Mouse (Mus musculus): ENCODE measurements around the gene Apoo. TPM values are rescaled to one million over a fixed set of nuclear protein-coding genes. Genes with fewer than 3 reads are reported as not detected.
"Not testable (repeated sequence)": the region's sequence is repeated elsewhere in the genome, so short reads cannot be mapped to it uniquely, and the experiment has no call there.

Gene Apoo
- polyA plus RNA-seq (2012; rRNA removed): 32.0 and 34.2 TPM in 2 replicates

DNA sequence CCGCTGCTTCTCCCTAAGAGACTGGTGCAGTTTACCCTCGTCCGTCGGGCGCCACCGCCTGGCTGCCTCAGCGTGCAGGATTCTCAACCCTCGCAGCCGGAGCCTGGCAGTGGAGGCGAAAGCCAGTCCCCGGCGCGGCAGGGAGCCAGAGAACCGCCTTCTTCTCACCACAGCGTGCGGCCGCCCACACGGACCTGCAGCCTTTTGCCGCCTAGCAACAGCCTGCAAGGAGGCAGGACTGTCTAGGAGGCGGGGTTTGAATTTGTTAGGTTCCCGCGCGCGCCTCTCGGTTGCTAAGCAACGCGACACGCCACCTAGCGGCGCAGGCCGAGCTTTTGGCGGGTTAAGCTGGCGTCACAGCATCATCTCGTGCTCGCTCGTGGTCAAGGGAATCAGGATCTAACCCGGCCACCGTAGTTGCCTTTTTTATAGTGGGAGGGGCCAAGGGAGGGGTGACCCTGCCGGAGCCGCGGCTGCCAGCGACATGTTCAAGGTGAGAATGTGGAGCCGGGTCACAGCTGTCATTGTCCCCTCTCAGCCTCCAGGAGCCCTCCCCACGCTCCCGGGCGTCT lies at the start of gene Apoo, which contains the start of gene Fam90a1b:
Gene Apoo (plus strand): TSS at position 448 of the 572 bp plus-strand sequence.
Gene Fam90a1b (minus strand): TSS at position 108 of the 572 bp plus-strand sequence.
- TF ChIP-seq POLR2A (IDR thresholded peaks at IDR 0.05; ENCODE audit: borderline replicate concordance, extremely low read depth, insufficient read depth, insufficient read length, poor library complexity, severe bottlenecking): peak; percentile 47; the same call in 1 of the 2 replicates
- peak; percentile 76 for TF ChIP-seq CTCF (IDR thresholded peaks at IDR 0.05; ENCODE audit: borderline replicate concordance, extremely low read depth, insufficient read depth, insufficient read length)
- peak; percentile 99 for DNase-seq (ENCODE audit: low read depth)

DNA sequence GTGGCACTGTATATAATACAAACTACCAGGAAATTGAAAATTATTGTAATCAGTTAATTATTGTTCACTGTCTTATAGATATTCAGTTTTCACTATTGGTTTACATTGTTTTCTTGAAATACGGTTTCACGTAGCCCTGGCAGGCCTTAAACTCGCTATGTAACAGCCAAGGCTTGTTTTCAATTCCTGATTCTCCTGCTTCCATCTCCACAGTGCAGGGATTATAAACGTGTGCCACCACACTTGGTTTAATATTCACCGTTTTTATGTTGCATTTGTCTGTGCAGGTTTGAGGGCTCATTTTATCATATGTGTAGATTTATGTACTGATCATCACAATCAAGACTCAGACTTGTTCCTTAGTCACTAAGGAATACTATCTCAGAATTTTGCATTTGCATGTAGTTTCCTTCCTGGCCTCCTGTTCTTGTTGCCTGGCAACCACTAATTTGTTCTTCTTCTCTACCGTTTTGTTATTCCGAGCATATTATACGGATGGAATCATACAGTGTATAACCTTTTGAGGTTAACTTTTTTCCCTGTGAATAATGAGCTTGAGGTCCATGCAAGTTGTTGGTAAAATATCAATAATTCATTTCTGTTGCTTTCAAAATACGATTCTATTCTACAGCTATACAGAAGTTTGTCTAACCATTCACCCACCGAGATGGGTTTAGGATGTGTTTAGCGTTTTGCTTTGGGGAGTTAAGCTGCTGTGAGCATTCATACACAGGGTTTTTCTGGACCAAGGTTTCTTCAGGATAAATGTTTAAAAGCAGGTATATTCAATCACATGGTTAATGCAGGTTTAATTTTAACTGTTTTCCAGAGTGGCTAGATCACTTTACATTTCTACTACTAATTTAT lies 45.6 kb upstream of the Apoo start:
- TF ChIP-seq POLR2A (IDR thresholded peaks at IDR 0.05; ENCODE audit: borderline replicate concordance, extremely low read depth, insufficient read depth, insufficient read length, poor library complexity, severe bottlenecking) (no peak), CTCF (IDR thresholded peaks at IDR 0.05; ENCODE audit: borderline replicate concordance, extremely low read depth, insufficient read depth, insufficient read length) (no peak)
- DNase-seq (ENCODE audit: low read depth): peak; percentile 59

DNA sequence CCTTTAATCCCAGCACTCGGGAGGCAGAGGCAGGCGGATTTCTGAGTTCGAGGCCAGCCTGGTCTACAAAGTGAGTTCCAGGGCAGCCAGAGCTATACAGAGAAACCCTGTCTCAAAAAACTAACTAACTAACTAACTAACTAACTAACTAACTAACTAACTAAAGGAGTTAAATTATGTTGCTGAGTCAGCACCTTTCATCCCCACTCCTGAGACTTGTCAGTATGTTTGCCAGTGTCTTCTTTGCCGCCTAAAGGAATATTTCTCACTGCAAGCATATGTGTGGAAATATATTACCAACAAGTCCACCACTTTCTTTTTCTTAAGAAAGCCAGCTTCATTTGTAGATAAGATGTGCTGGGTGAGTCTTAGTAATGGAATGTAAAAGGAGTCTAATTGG lies 23.3 kb upstream of the Apoo start:
- DNase-seq (ENCODE audit: low read depth): not testable (repeated sequence)

DNA sequence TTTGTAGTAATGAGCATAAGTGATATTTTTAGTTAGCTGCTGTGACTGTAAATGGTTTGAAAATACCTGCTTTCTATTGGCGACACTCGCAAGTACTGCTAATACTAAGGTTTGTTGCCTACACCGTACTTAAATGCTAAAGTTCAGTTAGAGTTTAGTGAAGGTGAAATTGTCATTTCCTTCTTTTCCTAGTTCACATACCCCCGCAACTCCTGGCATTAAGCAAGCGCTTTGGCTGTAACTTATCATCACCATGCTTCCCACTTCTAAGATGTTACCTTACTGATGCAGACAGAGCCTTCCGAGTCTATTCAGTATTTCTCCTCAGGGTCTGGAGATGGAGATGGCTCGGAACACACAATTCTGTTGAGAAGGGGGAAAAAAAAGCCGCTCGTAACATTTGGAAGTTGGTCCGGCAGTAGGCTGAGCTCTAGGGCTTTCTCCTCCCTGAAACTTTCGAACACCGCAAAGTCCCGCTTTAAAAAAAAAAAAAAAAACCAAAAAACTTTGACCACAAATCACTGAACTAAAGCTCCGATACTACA lies 1.5 kb upstream of the Apoo start:
- no peak for TF ChIP-seq CTCF (IDR thresholded peaks at IDR 0.05; ENCODE audit: borderline replicate concordance, extremely low read depth, insufficient read depth, insufficient read length)
- no peak for TF ChIP-seq POLR2A (IDR thresholded peaks at IDR 0.05; ENCODE audit: borderline replicate concordance, extremely low read depth, insufficient read depth, insufficient read length, poor library complexity, severe bottlenecking)
- DNase-seq (ENCODE audit: low read depth): peak; percentile 20

DNA sequence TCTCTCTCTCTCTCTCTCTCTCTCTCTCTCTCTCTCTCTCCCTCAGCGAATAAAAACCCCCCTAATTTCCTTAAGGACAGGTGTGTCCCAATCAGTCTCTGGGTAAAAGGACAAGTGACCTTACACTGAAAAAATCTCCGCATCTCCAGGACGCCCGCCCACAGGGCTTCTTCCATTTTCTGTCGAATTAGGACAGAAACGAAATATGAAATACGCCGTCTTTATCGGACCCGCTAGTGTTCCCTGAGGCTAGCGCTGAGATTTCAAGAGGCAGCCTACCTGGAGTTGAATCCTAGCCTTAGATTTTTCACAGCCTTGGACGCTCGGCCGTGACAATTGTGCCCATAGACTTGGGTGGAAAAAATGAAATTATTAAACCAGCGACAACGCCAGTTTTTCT lies 888 bp upstream of the Apoo start:
- peak; percentile 27 for DNase-seq (ENCODE audit: low read depth)
- TF ChIP-seq POLR2A (IDR thresholded peaks at IDR 0.05; ENCODE audit: borderline replicate concordance, extremely low read depth, insufficient read depth, insufficient read length, poor library complexity, severe bottlenecking) (no peak), CTCF (IDR thresholded peaks at IDR 0.05; ENCODE audit: borderline replicate concordance, extremely low read depth, insufficient read depth, insufficient read length) (no peak)

DNA sequence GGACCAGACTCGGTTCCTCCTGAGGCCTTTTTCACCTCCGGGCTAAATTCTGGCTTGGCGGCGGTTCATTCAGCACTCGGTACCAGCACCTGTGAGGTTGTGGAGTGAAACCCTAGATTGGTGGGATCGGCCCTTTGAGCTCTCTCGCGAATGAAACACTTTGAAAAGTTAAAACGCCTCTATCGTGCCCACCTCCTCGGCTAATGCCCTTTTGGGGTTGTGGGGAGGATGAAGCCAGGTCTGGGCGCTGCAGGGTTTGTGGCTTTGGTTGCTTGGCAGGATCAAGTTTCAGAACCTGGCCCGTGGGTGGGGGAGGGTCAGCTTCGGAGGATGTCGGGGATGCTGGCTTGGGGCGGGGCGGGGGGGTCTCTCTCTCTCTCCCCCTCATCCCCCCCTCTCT lies 331 bp downstream of the Apoo start:
- DNase-seq (ENCODE audit: low read depth): peak; percentile 48
- TF ChIP-seq CTCF (IDR thresholded peaks at IDR 0.05; ENCODE audit: borderline replicate concordance, extremely low read depth, insufficient read depth, insufficient read length) (no peak), POLR2A (IDR thresholded peaks at IDR 0.05; ENCODE audit: borderline replicate concordance, extremely low read depth, insufficient read depth, insufficient read length, poor library complexity, severe bottlenecking) (no peak)

DNA sequence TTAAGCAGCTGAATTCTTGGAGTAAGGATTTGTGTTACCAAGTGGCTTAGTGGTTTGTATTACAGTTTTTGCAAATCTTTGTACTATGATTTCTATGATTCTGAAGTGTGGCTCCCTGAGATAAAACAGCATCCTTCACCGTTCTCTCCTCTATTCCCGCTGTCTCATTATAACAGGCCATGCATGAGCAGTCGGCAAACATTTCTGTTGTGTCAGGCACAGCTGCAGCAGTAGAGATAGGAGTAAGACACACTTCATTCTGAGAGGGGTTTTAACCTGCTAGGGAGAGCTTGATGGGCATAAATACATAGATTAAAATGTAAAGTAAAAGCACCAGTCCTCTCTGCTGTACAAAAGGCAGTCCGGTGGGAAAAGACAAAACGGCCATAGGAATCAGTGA lies 11.8 kb downstream of the Apoo start:
- DNase-seq (ENCODE audit: low read depth): peak; percentile 32
- TF ChIP-seq CTCF (IDR thresholded peaks at IDR 0.05; ENCODE audit: borderline replicate concordance, extremely low read depth, insufficient read depth, insufficient read length) (no peak), POLR2A (IDR thresholded peaks at IDR 0.05; ENCODE audit: borderline replicate concordance, extremely low read depth, insufficient read depth, insufficient read length, poor library complexity, severe bottlenecking) (no peak)

DNA sequence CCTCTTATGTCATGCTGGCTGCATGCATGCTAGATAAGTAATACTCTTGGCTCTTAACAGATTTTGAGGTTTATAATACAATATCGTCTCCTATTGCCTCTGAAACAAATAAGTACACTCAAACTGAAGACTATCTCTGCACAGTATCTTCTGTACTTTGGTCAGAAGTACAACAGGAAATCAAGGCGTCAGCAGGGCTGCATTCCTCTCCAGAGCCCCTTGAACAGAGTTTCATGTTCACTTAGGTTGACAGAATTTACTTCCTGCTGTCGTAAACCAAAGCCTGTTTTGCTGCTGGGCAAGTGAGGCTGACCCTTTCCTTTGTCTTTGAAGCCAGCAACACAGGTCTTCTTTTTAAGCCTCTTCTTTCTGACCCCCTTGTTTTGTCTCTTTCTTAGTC lies 42.1 kb downstream of the Apoo start:
- TF ChIP-seq POLR2A (IDR thresholded peaks at IDR 0.05; ENCODE audit: borderline replicate concordance, extremely low read depth, insufficient read depth, insufficient read length, poor library complexity, severe bottlenecking) (no peak), CTCF (IDR thresholded peaks at IDR 0.05; ENCODE audit: borderline replicate concordance, extremely low read depth, insufficient read depth, insufficient read length) (no peak)
- DNase-seq (ENCODE audit: low read depth): no peak

DNA sequence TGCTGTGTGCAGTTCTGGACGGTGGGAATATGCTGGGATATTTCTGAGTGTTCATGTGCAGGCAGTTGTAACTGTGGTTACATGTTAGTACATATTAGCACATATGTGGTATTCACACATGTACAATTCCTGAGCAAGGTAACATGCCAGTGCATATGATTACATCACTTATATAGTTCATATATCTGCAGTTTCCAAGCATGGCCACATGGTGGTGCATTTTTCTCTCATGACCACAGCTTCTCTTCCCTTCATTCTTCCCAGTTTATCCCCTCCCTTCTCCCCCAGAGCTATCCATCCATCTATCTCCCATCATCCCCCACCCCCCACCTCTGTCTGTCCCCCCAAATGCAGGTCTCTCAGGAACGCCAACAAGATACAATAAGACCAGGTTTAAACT lies 53.3 kb downstream of the Apoo start:
- DNase-seq (ENCODE audit: low read depth): peak; percentile 8
- TF ChIP-seq POLR2A (IDR thresholded peaks at IDR 0.05; ENCODE audit: borderline replicate concordance, extremely low read depth, insufficient read depth, insufficient read length, poor library complexity, severe bottlenecking) (no peak), CTCF (IDR thresholded peaks at IDR 0.05; ENCODE audit: borderline replicate concordance, extremely low read depth, insufficient read depth, insufficient read length) (no peak)

DNA sequence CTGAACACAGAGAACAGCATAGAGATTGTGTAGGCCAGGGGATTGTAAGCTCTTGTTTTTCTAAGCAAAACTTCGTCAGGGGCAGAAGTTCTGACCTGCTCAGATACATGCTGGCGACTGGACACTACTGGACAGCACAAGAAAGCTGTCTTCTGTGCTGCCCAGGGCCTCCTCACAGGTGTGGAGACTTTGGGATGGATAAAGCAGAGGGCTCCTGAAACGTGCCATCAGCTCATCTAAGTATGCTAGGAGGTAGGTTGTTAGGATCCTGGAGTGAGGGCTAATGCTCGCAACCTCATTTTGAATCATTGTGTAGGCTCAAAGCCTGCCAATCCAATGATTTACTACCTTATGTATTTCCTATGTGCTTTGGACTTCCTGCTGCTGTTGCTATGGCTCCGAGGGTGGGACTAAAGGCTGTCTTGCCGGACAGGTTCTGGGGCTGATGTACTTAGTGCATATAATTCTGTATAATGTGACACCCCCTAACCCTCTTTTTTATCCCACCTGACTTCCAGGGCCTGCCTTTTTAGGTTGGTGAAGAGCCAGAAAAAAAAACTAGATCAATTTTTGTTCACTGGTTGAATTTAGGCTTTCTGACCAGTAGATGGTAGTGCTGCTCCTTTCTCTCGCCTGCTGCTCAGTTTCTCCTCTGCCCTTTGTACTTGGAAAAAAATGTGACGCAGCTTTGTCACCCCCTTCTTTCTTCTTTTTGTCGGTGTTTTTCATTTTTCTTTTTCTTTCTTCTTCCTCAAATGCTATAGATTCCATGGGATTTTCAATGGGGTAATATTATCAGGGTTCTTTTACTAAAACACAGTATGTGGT lies 64.8 kb downstream of the Apoo start:
- TF ChIP-seq POLR2A (IDR thresholded peaks at IDR 0.05; ENCODE audit: borderline replicate concordance, extremely low read depth, insufficient read depth, insufficient read length, poor library complexity, severe bottlenecking) (no peak), CTCF (IDR thresholded peaks at IDR 0.05; ENCODE audit: borderline replicate concordance, extremely low read depth, insufficient read depth, insufficient read length) (peak; percentile 64; the same call in 1 of the 2 replicates)
- DNase-seq (ENCODE audit: low read depth): peak; percentile 83

DNA sequence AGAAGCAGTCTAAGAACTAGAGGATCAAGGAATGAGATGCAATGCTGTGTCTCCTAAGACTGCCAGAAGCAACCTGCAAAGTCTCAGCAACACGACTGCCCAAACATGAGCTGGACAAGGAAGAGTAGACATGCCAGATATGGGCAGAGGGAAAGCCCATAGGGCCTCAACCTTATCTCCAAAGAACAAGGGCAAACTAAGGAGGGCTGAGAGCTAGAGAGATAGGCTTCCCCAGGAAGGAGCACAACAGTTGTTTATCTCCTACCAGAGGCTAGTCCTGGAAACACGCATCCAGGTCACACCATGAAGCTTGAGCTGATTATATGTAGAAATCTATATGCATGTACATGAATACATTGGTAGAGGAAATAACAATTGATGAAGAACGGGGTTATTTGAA lies 78.5 kb downstream of the Apoo start:
- not testable (repeated sequence) for DNase-seq (ENCODE audit: low read depth)

DNA sequence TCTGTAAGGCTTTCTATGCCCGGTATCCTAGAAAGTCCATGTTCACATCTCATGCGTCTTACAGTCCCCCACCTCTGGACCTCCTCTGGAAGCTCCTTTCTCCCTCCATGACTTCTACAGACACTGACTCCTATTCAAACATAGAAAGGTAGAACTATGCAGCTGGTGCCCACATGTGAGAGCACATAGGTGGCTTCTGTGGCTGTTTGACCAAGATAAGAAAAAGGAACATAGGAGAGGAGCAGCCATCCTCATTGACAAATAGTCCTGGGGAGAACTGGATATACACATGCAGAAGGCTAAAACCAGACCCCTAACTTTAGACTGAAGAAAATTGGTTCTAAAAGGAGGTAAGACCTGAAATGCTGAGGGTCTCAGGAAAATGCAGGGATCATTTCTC lies 79.1 kb downstream of the Apoo start:
- not testable (repeated sequence) for DNase-seq (ENCODE audit: low read depth)

DNA sequence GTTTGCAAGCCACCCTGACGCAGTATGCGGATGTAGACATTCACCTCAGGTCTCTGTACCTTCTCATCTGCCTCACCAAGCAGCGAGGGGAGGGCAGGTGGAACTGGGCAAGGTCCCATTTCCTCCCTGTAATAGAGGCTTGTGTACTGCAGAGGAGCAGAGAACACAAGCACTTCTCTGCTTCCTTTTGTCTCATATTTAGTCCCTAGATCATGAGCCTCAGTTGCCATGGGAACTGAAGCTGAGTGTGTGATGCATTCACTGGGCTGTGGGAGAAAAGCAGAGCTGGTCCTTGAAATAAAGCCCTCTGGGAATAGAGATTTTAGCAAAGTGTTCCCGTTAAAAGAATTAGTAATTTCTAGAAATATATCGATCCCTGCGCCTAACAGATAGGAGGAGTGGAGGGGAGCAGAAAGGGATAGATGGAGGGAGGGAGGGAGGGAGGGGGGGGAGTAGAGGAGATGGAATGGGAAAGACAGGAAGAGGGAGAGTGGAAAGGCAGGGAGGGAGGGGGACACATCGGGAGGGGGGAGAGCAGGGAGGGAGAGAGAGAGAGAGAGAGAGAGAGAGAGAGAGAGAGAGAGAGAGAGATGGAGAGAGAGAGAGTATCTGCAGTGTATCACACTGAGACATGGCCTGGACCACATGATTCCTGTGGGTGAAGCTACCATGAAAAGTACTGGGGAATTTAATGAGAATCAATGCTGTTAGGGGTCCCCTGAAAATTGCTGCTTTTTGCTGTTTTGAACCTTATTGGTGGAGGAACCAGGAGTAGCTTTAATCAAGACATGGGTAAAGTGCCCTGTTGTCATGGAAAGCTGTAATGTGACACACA lies 83.3 kb downstream of the Apoo start:
- not testable (repeated sequence) for DNase-seq (ENCODE audit: low read depth)

Data from brain, embryonic 14.5 days (tissue).